8 mouse cellular contexts compared by ENCODE assay signal in the genomic region with DNA sequence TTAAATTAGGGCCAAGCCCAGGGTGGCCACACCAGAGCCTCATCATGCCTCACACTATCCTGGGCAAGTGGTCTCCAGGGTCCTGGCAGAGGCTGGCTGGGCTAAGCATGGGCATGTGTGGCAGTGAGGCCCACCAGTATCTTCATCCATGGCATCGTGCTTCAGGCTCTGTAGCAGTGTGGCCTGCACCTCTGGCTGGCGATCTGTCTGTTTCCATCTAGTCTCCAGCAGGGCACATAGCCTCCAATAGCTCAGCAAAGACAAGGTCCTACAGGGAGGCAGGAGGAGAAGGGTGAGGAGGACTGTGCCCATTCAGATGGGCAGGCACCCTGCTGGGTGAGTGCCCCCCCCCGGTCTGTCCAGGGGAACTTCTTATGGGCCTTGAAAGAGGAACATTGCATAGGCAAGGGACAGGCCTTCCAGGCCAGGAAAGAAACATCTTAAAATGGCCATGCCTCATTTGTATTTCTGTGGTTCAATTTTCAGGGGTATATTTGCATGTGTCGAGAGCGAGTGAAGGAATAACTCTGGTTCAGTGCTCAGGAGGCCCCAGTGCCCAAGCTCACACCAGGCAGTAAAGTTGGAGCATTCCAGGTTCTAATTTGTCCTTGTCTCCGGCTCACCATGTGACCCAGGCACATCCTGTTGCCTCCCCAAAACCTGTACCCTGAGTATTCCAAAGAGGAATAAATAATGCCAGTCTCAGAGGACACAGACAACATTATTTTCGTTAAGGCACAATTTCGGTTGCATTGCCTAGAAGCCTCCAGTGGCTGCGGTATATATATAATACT.
DNase-seq lines count a peak whose midpoint lies in the region; ATAC-seq and TF ChIP-seq lines count a peak whose summit lies in the region.

No protein-coding gene starts in this region.

- DNase-seq in hindbrain, embryonic 10.5 days (ENCODE audit: low spot score): no peak
- DNase-seq in embryo, embryonic 10.5 days (ENCODE audit: low spot score): no peak
- DNase-seq in adrenal gland, adult 18-20 months (ENCODE audit: low spot score in 2 of 2): no peak

- no peaks in the 10 kb centered on the region for H3K9me3 ChIP-seq in hindbrain, embryonic 12.5 days (replicated peaks)
- H3K9me3 ChIP-seq in hindbrain, embryonic 10.5 days: no peaks in the 10 kb centered on the region
- H3K9me3 ChIP-seq in limb, embryonic 15.5 days: no peaks in the 10 kb centered on the region
- no peaks in the 10 kb centered on the region for H3K9me3 ChIP-seq in liver, embryonic 12.5 days (replicated peaks)

- H3K4me2 ChIP-seq in hindbrain, embryonic 12.5 days (replicated peaks): peak overlapping the region; percentile 79
- peak overlapping the region; percentile 85 for H3K4me2 ChIP-seq in limb, embryonic 15.5 days
- H3K4me2 ChIP-seq in liver, embryonic 12.5 days: no peak overlapping the region

- H3ac ChIP-seq in C2C12 (ENCODE audit: control insufficient read depth, insufficient read length, low read depth): peak overlapping the region; percentile 94

- H3K79me2 ChIP-seq in C2C12 (ENCODE audit: control insufficient read depth, insufficient read depth): peaks cover 99% of the 10 kb centered on the region

- H3K4me3 ChIP-seq in hindbrain, embryonic 12.5 days: peak overlapping the region; percentile 71
- H3K4me3 ChIP-seq in hindbrain, embryonic 10.5 days: no peak overlapping the region
- peak overlapping the region; percentile 99 for H3K4me3 ChIP-seq in C2C12 (ENCODE audit: insufficient read depth, poor library complexity, severe bottlenecking)
- peak overlapping the region; percentile 74 for H3K4me3 ChIP-seq in brown adipose tissue, adult 24 weeks (ENCODE audit: insufficient read depth, low read depth, low read length)
- H3K4me3 ChIP-seq in limb, embryonic 15.5 days: peak overlapping the region; percentile 78
- no peak overlapping the region for H3K4me3 ChIP-seq in liver, embryonic 12.5 days

- no peak overlapping the region for H3K27ac ChIP-seq in hindbrain, embryonic 12.5 days
- H3K27ac ChIP-seq in hindbrain, embryonic 10.5 days: no peak overlapping the region
- H3K27ac ChIP-seq in brown adipose tissue, adult 24 weeks (replicated peaks; ENCODE audit: low read depth, low read length): peak overlapping the region; percentile 75
- H3K27ac ChIP-seq in limb, embryonic 15.5 days: no peak overlapping the region
- no peak overlapping the region for H3K27ac ChIP-seq in liver, embryonic 12.5 days

- H3K27me3 ChIP-seq in hindbrain, embryonic 12.5 days: peaks cover 86% of the 10 kb centered on the region
- peaks cover 99% of the 10 kb centered on the region for H3K27me3 ChIP-seq in hindbrain, embryonic 10.5 days (ENCODE audit: insufficient read depth, poor library complexity, severe bottlenecking)
- no peaks in the 10 kb centered on the region for H3K27me3 ChIP-seq in C2C12 (ENCODE audit: control insufficient read depth, insufficient read depth, insufficient read length)
- no peaks in the 10 kb centered on the region for H3K27me3 ChIP-seq in limb, embryonic 15.5 days
- peaks cover 90% of the 10 kb centered on the region for H3K27me3 ChIP-seq in liver, embryonic 12.5 days (replicated peaks)

- WGBS in hindbrain, embryonic 12.5 days: 83% methylated on average over 9 of the region's 9 CpGs
- 86% methylated on average over 9 of the region's 9 CpGs for WGBS in hindbrain, embryonic 10.5 days
- 78% methylated on average over 9 of the region's 9 CpGs for WGBS in limb, embryonic 15.5 days
- 73% methylated on average over 9 of the region's 9 CpGs for WGBS in liver, embryonic 12.5 days (ENCODE audit: insufficient replicate concordance)

- 0 out of 2 replicates have a peak, but pooled peaks cover 3% of the 10 kb centered on the region for H3K36me3 ChIP-seq in hindbrain, embryonic 12.5 days
- no peaks in the 10 kb centered on the region for H3K36me3 ChIP-seq in hindbrain, embryonic 10.5 days
- peaks cover 66% of the 10 kb centered on the region for H3K36me3 ChIP-seq in C2C12 (ENCODE audit: control insufficient read depth, insufficient read depth)
- peaks cover 11% of the 10 kb centered on the region; the same call in 1 of the 2 replicates for H3K36me3 ChIP-seq in limb, embryonic 15.5 days
- H3K36me3 ChIP-seq in liver, embryonic 12.5 days: no peaks in the 10 kb centered on the region

- peak overlapping the region; percentile 55; the same call in 1 of the 2 replicates for H3K9ac ChIP-seq in hindbrain, embryonic 12.5 days
- H3K9ac ChIP-seq in limb, embryonic 15.5 days: 0 out of 2 replicates have a peak overlapping the region, but pooled peaks have one; percentile 11
- H3K9ac ChIP-seq in liver, embryonic 12.5 days: no peak overlapping the region

- peaks cover 53% of the 10 kb centered on the region for H3K4me1 ChIP-seq in hindbrain, embryonic 12.5 days
- H3K4me1 ChIP-seq in hindbrain, embryonic 10.5 days (replicated peaks): peaks cover 23% of the 10 kb centered on the region
- peaks cover 21% of the 10 kb centered on the region for H3K4me1 ChIP-seq in brown adipose tissue, adult 24 weeks (ENCODE audit: control insufficient read depth, insufficient read depth, insufficient read length, low read length)
- peaks cover 65% of the 10 kb centered on the region for H3K4me1 ChIP-seq in limb, embryonic 15.5 days
- H3K4me1 ChIP-seq in liver, embryonic 12.5 days: no peaks in the 10 kb centered on the region

- H3K79me3 ChIP-seq in C2C12 (ENCODE audit: low read depth): peaks cover 87% of the 10 kb centered on the region

- ATAC-seq in hindbrain, embryonic 12.5 days (ENCODE audit: low FRiP score): no peak
- no peak for ATAC-seq in limb, embryonic 15.5 days (ENCODE audit: insufficient number of reproducible peaks, low FRiP score, low TSS enrichment, low read depth)
- ATAC-seq in liver, embryonic 12.5 days: no peak

- no peak for TF ChIP-seq CTCF in C2C12 (IDR thresholded peaks at IDR 0.05; ENCODE audit: control insufficient read depth, insufficient read depth, insufficient read length)

TF ChIP-seq in C2C12, 6 proteins besides CTCF, POLR2A, EP300 and RAD21:
- TF ChIP-seq USF1 (IDR thresholded peaks at IDR 0.05; ENCODE audit: low read depth): peak; percentile 87
- peak; percentile 18 for TF ChIP-seq MAX (IDR thresholded peaks at IDR 0.05)
- TF ChIP-seq MYOD1 (IDR thresholded peaks at IDR 0.05; ENCODE audit: control insufficient read depth, insufficient read length, low read depth): no peak
TF ChIP-seq in C2C12: peak in this region for 2.

Comparison
In these comparisons a context has a peak if more than half of its experiments do, and no peak if none do; other contexts are left out.
1. H3K4me3 ChIP-seq: peak in hindbrain, embryonic 12.5 days (single experiment), C2C12 (single experiment), brown adipose tissue, adult 24 weeks (single experiment) and limb, embryonic 15.5 days (single experiment); none in hindbrain, embryonic 10.5 days (single experiment) and liver, embryonic 12.5 days (single experiment).